In genomic region chr5:8055721-8056129, GRCm38 (mm10) we compare ENCODE assay signal across 8 mouse cellular contexts. TPM values are rescaled to one million over a fixed set of nuclear protein-coding genes. Genes with fewer than 3 reads are reported as not detected.
DNase-seq lines count a peak whose midpoint lies in the region; ATAC-seq and TF ChIP-seq lines count a peak whose summit lies in the region.

No protein-coding gene starts in this region.

- peak overlapping the region; percentile 90 for H3K4me3 ChIP-seq in heart, embryonic 10.5 days
- H3K4me3 ChIP-seq in MEL (ENCODE audit: control insufficient read depth in 1 of 2, insufficient read depth in 1 of 2, low read depth in 2 of 2, low read length in 2 of 2): peak overlapping the region; percentile 92 to 99
- H3K4me3 ChIP-seq in forebrain, postnatal 0 days (ENCODE audit: low read depth, low read length): peak overlapping the region; percentile 60
- peak overlapping the region; percentile 84 for H3K4me3 ChIP-seq in liver, adult 2 months (ENCODE audit: insufficient read depth, low read depth, low read length)
- H3K4me3 ChIP-seq in neural tube, embryonic 13.5 days: peak overlapping the region; percentile 65

- TF ChIP-seq RAD21 in MEL (IDR thresholded peaks at IDR 0.05; ENCODE audit: low read depth, low read length): no peak

- H3K4me2 ChIP-seq in forebrain, postnatal 0 days (ENCODE audit: low read depth): peak overlapping the region; percentile 61
- peak overlapping the region; percentile 69 for H3K4me2 ChIP-seq in neural tube, embryonic 13.5 days

- no peak for ATAC-seq in forebrain, postnatal 0 days
- ATAC-seq in neural tube, embryonic 13.5 days (ENCODE audit: low read depth): peak; percentile 59

- no peak for TF ChIP-seq EP300 in MEL (IDR thresholded peaks at IDR 0.05; ENCODE audit: low read depth in 1 of 2, low read length in 2 of 2)

- TF ChIP-seq CTCF in MEL (IDR thresholded peaks at IDR 0.05 in 2 of 3, conservative IDR thresholded peaks at IDR 0.05 in 1 of 3; ENCODE audit: control insufficient read depth in 1 of 3, insufficient read depth in 1 of 3, low read depth in 2 of 3, low read length in 3 of 3, poor library complexity in 1 of 3, severe bottlenecking in 1 of 3): no peak
- no peak for TF ChIP-seq CTCF in forebrain, postnatal 0 days (IDR thresholded peaks at IDR 0.05; ENCODE audit: low read depth)
- no peak for TF ChIP-seq CTCF in liver, adult 2 months (IDR thresholded peaks at IDR 0.05; ENCODE audit: low read depth, low read length)

- H3K9ac ChIP-seq in MEL (ENCODE audit: control insufficient read depth, low read depth, low read length, poor library complexity, severe bottlenecking): peak overlapping the region; percentile 99
- peak overlapping the region; percentile 79; the same call in 1 of the 2 replicates for H3K9ac ChIP-seq in forebrain, postnatal 0 days
- peak overlapping the region; percentile 64 for H3K9ac ChIP-seq in liver, adult 2 months (ENCODE audit: low read depth, low read length)
- peak overlapping the region; percentile 85; the same call in 1 of the 2 replicates for H3K9ac ChIP-seq in neural tube, embryonic 13.5 days

- H3K9me3 ChIP-seq in heart, embryonic 10.5 days: no peaks in the 10 kb centered on the region
- no peaks in the 10 kb centered on the region for H3K9me3 ChIP-seq in MEL (replicated peaks; ENCODE audit: insufficient read depth, low read length)
- no peaks in the 10 kb centered on the region for H3K9me3 ChIP-seq in forebrain, postnatal 0 days (ENCODE audit: low read length)
- H3K9me3 ChIP-seq in neural tube, embryonic 13.5 days: no peaks in the 10 kb centered on the region

- no peaks in the 10 kb centered on the region for H3K27me3 ChIP-seq in heart, embryonic 10.5 days (ENCODE audit: insufficient read depth, poor library complexity, severe bottlenecking)
- H3K27me3 ChIP-seq in MEL (ENCODE audit: control insufficient read depth in 1 of 2, insufficient read depth in 2 of 2, low read length in 2 of 2): no peaks in the 10 kb centered on the region
- H3K27me3 ChIP-seq in forebrain, postnatal 0 days (ENCODE audit: insufficient read depth, low read length): no peaks in the 10 kb centered on the region
- no peaks in the 10 kb centered on the region for H3K27me3 ChIP-seq in liver, adult 2 months (ENCODE audit: control insufficient read depth, insufficient read depth, low read length)
- H3K27me3 ChIP-seq in neural tube, embryonic 13.5 days: no peaks in the 10 kb centered on the region

- DNase-seq in heart, embryonic 10.5 days (ENCODE audit: low spot score): no peak
- no peak for DNase-seq in heart, postnatal 25 days (ENCODE audit: low spot score)
- no peak for DNase-seq in MEL (ENCODE audit: low read depth, low spot score)
- DNase-seq in forebrain, postnatal 0 days: no peak
- DNase-seq in liver, adult 2 months (ENCODE audit: extremely low read depth, low read depth, low spot score): peak; percentile 71
- DNase-seq in gastrocnemius, adult 18-20 months (ENCODE audit: low spot score): no peak
- no peak for DNase-seq in Muller cell, postnatal 12 days (ENCODE audit: inconsistent ontology term)

- H3K4me1 ChIP-seq in heart, embryonic 10.5 days: peaks cover 23% of the 10 kb centered on the region
- peaks cover 0 to 5% of the 10 kb centered on the region in 2 experiments; a peak in 2 of 4 replicates for H3K4me1 ChIP-seq in MEL (ENCODE audit: control insufficient read depth in 1 of 2, insufficient read depth in 2 of 2, low read length in 2 of 2)
- H3K4me1 ChIP-seq in forebrain, postnatal 0 days (ENCODE audit: insufficient read depth): peaks cover 9% of the 10 kb centered on the region; the same call in 1 of the 2 replicates
- peaks cover 7% of the 10 kb centered on the region for H3K4me1 ChIP-seq in liver, adult 2 months (ENCODE audit: control insufficient read depth, insufficient read depth, low read length)
- H3K4me1 ChIP-seq in neural tube, embryonic 13.5 days (replicated peaks): peaks cover 23% of the 10 kb centered on the region

- peak overlapping the region; percentile 99 for H3K27ac ChIP-seq in heart, embryonic 10.5 days
- H3K27ac ChIP-seq in MEL (ENCODE audit: control insufficient read depth, low read depth, low read length): peak overlapping the region; percentile 81
- H3K27ac ChIP-seq in forebrain, postnatal 0 days (ENCODE audit: low read depth, low read length): peak overlapping the region; percentile 81; the same call in 1 of the 2 replicates
- H3K27ac ChIP-seq in liver, adult 2 months (replicated peaks; ENCODE audit: insufficient read depth, low read depth, low read length): peak overlapping the region; percentile 82
- 0 out of 2 replicates have a peak overlapping the region, but pooled peaks have one; percentile 83 for H3K27ac ChIP-seq in neural tube, embryonic 13.5 days (replicated peaks)

- peaks cover 16% of the 10 kb centered on the region for H3K36me3 ChIP-seq in heart, embryonic 10.5 days
- peaks cover 0 to 5% of the 10 kb centered on the region in 2 experiments; a peak in 2 of 4 replicates for H3K36me3 ChIP-seq in MEL (ENCODE audit: control insufficient read depth in 1 of 2, insufficient read depth in 2 of 2, low read length in 2 of 2)
- H3K36me3 ChIP-seq in forebrain, postnatal 0 days (ENCODE audit: insufficient read depth): peaks cover 7% of the 10 kb centered on the region; the same call in 1 of the 2 replicates
- peaks cover 17% of the 10 kb centered on the region for H3K36me3 ChIP-seq in liver, adult 2 months (ENCODE audit: control insufficient read depth, insufficient read depth, low read length)
- peaks cover 17% of the 10 kb centered on the region for H3K36me3 ChIP-seq in neural tube, embryonic 13.5 days

- peaks cover 7% of the 10 kb centered on the region; the same call in 1 of the 2 replicates for H3K79me2 ChIP-seq in MEL (ENCODE audit: control insufficient read depth, insufficient read depth, low read length, poor library complexity)
- H3K79me2 ChIP-seq in liver, adult 2 months (ENCODE audit: control insufficient read depth, insufficient read depth, low read length): no peaks in the 10 kb centered on the region; the same call in 1 of the 2 replicates

- 47% methylated on average over 8 of the region's 8 CpGs for WGBS in heart, embryonic 10.5 days
- WGBS in forebrain, postnatal 0 days: 19% methylated on average over 8 of the region's 8 CpGs
- 2% methylated on average over 8 of the region's 8 CpGs for WGBS in liver, adult 2 months
- 32% methylated on average over 8 of the region's 8 CpGs for WGBS in neural tube, embryonic 13.5 days

- intact Hi-C loops in heart, postnatal 25 days (cut with DNase I): loop anchor here (5.0 kb wide), 1 partner anchor 367 kb away; the partner anchor contains the start of genes Dbf4 and Slc25a40

- TF ChIP-seq POLR2A in MEL (IDR thresholded peaks at IDR 0.05; ENCODE audit: control insufficient read depth in 1 of 2, insufficient read depth in 1 of 2, low read depth in 1 of 2, low read length in 2 of 2, poor library complexity in 1 of 2): no peak
- no peak for TF ChIP-seq POLR2A in liver, adult 2 months (IDR thresholded peaks at IDR 0.05; ENCODE audit: extremely low read depth, insufficient read depth, low read length)

TF ChIP-seq in MEL, 35 proteins besides CTCF, POLR2A, EP300 and RAD21:
- TF ChIP-seq MAX (IDR thresholded peaks at IDR 0.05; ENCODE audit: low read length) (no peak), RCOR1 (IDR thresholded peaks at IDR 0.05; ENCODE audit: low read depth, low read length) (0 out of 2 replicates have a peak, but pooled peaks have one; percentile 15), ZKSCAN1 (IDR thresholded peaks at IDR 0.05; ENCODE audit: low read depth, low read length) (no peak), NELFE (IDR thresholded peaks at IDR 0.05; ENCODE audit: low read depth, low read length) (no peak), GATA1 (IDR thresholded peaks at IDR 0.05; ENCODE audit: low read depth, low read length) (no peak), MEF2A (IDR thresholded peaks at IDR 0.05; ENCODE audit: extremely low read depth, insufficient replicate concordance, low read depth, low read length, poor library complexity, severe bottlenecking) (no peak), TAL1 (IDR thresholded peaks at IDR 0.05; ENCODE audit: low read length) (no peak)

RNA-seq across cellular contexts. Expression of gene Sri, which starts 9.8 kb away (rescaled TPM):
- 284 and 296 TPM in 2 replicates for polyA plus RNA-seq in heart, embryonic 10.5 days (2016; fragmentation: Nextera tagmentation; extraction: Ambion mirVana)
- total RNA-seq in heart, postnatal 25 days (2021): 100 to 1,000 TPM in 1 of 2 experiments, 10 to 100 TPM in 1; 94.2 to 108 TPM
- total RNA-seq in MEL (2012; rRNA removed): 111 and 115 TPM in 2 replicates
- polyA plus RNA-seq in MEL (2012; ENCODE audit: insufficient read depth in 1 of 2, insufficient read length in 2 of 2, low read depth in 1 of 2, low replicate concordance in 2 of 2, missing spikeins in 1 of 2): 100 to 1,000 TPM in 1 of 2 experiments, not detected in 1; 124 TPM
- total RNA-seq in forebrain, postnatal 0 days (2014; rRNA removed): 79.1 and 86.5 TPM in 2 replicates
- polyA plus RNA-seq in forebrain, postnatal 0 days (2015; fragmentation: Nextera tagmentation; extraction: Ambion mirVana): 138 and 146 TPM in 2 replicates
- total RNA-seq in liver, adult 2 months (2014; rRNA removed): 57.6 and 60.3 TPM in 2 replicates
- 52.6 and 58.8 TPM in 2 replicates for polyA plus RNA-seq in liver, adult 2 months (2012; rRNA removed)
- 166 and 203 TPM in 2 replicates for polyA plus RNA-seq in neural tube, embryonic 13.5 days (2015; fragmentation: Nextera tagmentation; extraction: Ambion mirVana)
- total RNA-seq in gastrocnemius, adult 18-20 months (2021): 10 to 100 TPM; 11.3 to 18.0 TPM
